Mouse (Mus musculus): ENCODE data around the gene Ptprd. TPM values are rescaled to one million over a fixed set of nuclear protein-coding genes. Genes with fewer than 3 reads are reported as not detected.

Gene Ptprd
- polyA plus RNA-seq, 1 experiment from 2014 or later, result 4.0 TPM

GRCm38 (mm10) chr4:76290484-76290818, 1921.3 kb downstream of the Ptprd start:
- Histone ChIP-seq H3K36me3 (no peaks in the 10 kb centered on the region), H3K27me3 (replicated peaks) (no peaks in the 10 kb centered on the region), H3K4me2 (no peak overlapping the region), H3K27ac (no peak overlapping the region), H3K4me3 (no peak overlapping the region), H3K9ac (no peak overlapping the region), H3K9me3 (replicated peaks) (no peaks in the 10 kb centered on the region), H3K4me1 (no peaks in the 10 kb centered on the region)
- no peak for ATAC-seq
- 83% methylated on average over 1 of the region's 1 CpGs for WGBS (ENCODE audit: insufficient replicate concordance)

GRCm38 (mm10) chr4:76289612-76290483, 1921.9 kb downstream of the Ptprd start:
- WGBS (ENCODE audit: insufficient replicate concordance), result 66% methylated on average over 12 of the region's 12 CpGs
- no peaks in the 10 kb centered on the region for H3K9me3 ChIP-seq (replicated peaks)
- H3K27ac ChIP-seq, result no peak overlapping the region
- no peak overlapping the region for H3K4me3 ChIP-seq
- no peaks in the 10 kb centered on the region for H3K4me1 ChIP-seq
- H3K36me3 ChIP-seq, result no peaks in the 10 kb centered on the region
- no peak for ATAC-seq
- H3K4me2 ChIP-seq, result no peak overlapping the region
- no peaks in the 10 kb centered on the region for H3K27me3 ChIP-seq (replicated peaks)
- no peak overlapping the region for H3K9ac ChIP-seq

GRCm38 (mm10) chr4:76286016-76286415, 1925.7 kb downstream of the Ptprd start:
- 60% methylated on average over 2 of the region's 2 CpGs for WGBS (ENCODE audit: insufficient replicate concordance)
- Histone ChIP-seq H3K9me3 (replicated peaks) (no peaks in the 10 kb centered on the region), H3K4me1 (no peaks in the 10 kb centered on the region), H3K27me3 (replicated peaks) (no peaks in the 10 kb centered on the region), H3K27ac (no peak overlapping the region), H3K36me3 (no peaks in the 10 kb centered on the region), H3K9ac (no peak overlapping the region), H3K4me3 (no peak overlapping the region), H3K4me2 (no peak overlapping the region)
- ATAC-seq, result no peak

- no peak overlapping the region for H3K27ac ChIP-seq
- H3K9me3 ChIP-seq (replicated peaks), result no peaks in the 10 kb centered on the region
- no peak overlapping the region for H3K4me3 ChIP-seq
- no peaks in the 10 kb centered on the region for H3K27me3 ChIP-seq (replicated peaks)
- WGBS (ENCODE audit: insufficient replicate concordance), result 54% methylated on average over 4 of the region's 4 CpGs
- no peak for ATAC-seq
- no peaks in the 10 kb centered on the region for H3K36me3 ChIP-seq
- H3K9ac ChIP-seq, result no peak overlapping the region
- H3K4me1 ChIP-seq, result no peaks in the 10 kb centered on the region
- no peak overlapping the region for H3K4me2 ChIP-seq
Measured at GRCm38 (mm10) chr4:76282886-76283285, 1928.9 kb downstream of the Ptprd start.

GRCm38 (mm10) chr4:76262727-76263126, 1949.0 kb downstream of the Ptprd start:
- 56% methylated on average over 4 of the region's 4 CpGs for WGBS (ENCODE audit: insufficient replicate concordance)
- no peak overlapping the region for H3K4me2 ChIP-seq

GRCm38 (mm10) chr4:76260686-76261085, 1951.1 kb downstream of the Ptprd start:
- ATAC-seq, result no peak
- Histone ChIP-seq H3K9me3 (replicated peaks) (no peaks in the 10 kb centered on the region), H3K4me3 (no peak overlapping the region), H3K36me3 (no peaks in the 10 kb centered on the region), H3K9ac (no peak overlapping the region), H3K4me1 (no peaks in the 10 kb centered on the region), H3K4me2 (no peak overlapping the region), H3K27ac (no peak overlapping the region), H3K27me3 (replicated peaks) (no peaks in the 10 kb centered on the region)
- 76% methylated on average over 1 of the region's 1 CpGs for WGBS (ENCODE audit: insufficient replicate concordance)

More at GRCm38 (mm10) chr4:76262727-76263126, 1949.0 kb downstream of the Ptprd start:
- no peak overlapping the region for H3K9ac ChIP-seq
- H3K27me3 ChIP-seq (replicated peaks), result no peaks in the 10 kb centered on the region
- H3K4me1 ChIP-seq, result no peaks in the 10 kb centered on the region
- H3K27ac ChIP-seq, result no peak overlapping the region
- no peak for ATAC-seq
- no peaks in the 10 kb centered on the region for H3K9me3 ChIP-seq (replicated peaks)
- no peaks in the 10 kb centered on the region for H3K36me3 ChIP-seq
- H3K4me3 ChIP-seq, result no peak overlapping the region

GRCm38 (mm10) chr4:76260286-76260685, 1951.5 kb downstream of the Ptprd start:
- H3K27me3 ChIP-seq (replicated peaks), result no peaks in the 10 kb centered on the region
- H3K9me3 ChIP-seq (replicated peaks), result no peaks in the 10 kb centered on the region
- no peak overlapping the region for H3K27ac ChIP-seq
- no peaks in the 10 kb centered on the region for H3K36me3 ChIP-seq
- ATAC-seq, result no peak
- H3K4me3 ChIP-seq, result no peak overlapping the region
- H3K4me1 ChIP-seq, result no peaks in the 10 kb centered on the region
- no peak overlapping the region for H3K9ac ChIP-seq
- WGBS (ENCODE audit: insufficient replicate concordance), result 61% methylated on average over 3 of the region's 3 CpGs
- H3K4me2 ChIP-seq, result no peak overlapping the region

GRCm38 (mm10) chr4:76259636-76260035, 1952.1 kb downstream of the Ptprd start:
- Histone ChIP-seq H3K9me3 (replicated peaks) (no peaks in the 10 kb centered on the region), H3K4me2 (no peak overlapping the region), H3K4me1 (no peaks in the 10 kb centered on the region), H3K36me3 (no peaks in the 10 kb centered on the region), H3K27me3 (replicated peaks) (no peaks in the 10 kb centered on the region), H3K9ac (no peak overlapping the region), H3K4me3 (no peak overlapping the region), H3K27ac (no peak overlapping the region)
- WGBS (ENCODE audit: insufficient replicate concordance), result 66% methylated on average over 2 of the region's 2 CpGs
- no peak for ATAC-seq

- Histone ChIP-seq H3K9me3 (replicated peaks) (no peaks in the 10 kb centered on the region), H3K9ac (no peak overlapping the region), H3K27me3 (replicated peaks) (no peaks in the 10 kb centered on the region), H3K4me2 (no peak overlapping the region), H3K36me3 (no peaks in the 10 kb centered on the region), H3K4me3 (no peak overlapping the region), H3K27ac (no peak overlapping the region), H3K4me1 (no peaks in the 10 kb centered on the region)
- no peak for ATAC-seq
- 61% methylated on average over 6 of the region's 6 CpGs for WGBS (ENCODE audit: insufficient replicate concordance)
Measured at GRCm38 (mm10) chr4:76244371-76244770, 1967.4 kb downstream of the Ptprd start.

- Histone ChIP-seq H3K27ac (no peak overlapping the region), H3K27me3 (replicated peaks) (no peaks in the 10 kb centered on the region), H3K4me1 (no peaks in the 10 kb centered on the region), H3K4me2 (no peak overlapping the region), H3K4me3 (no peak overlapping the region), H3K36me3 (no peaks in the 10 kb centered on the region), H3K9ac (no peak overlapping the region), H3K9me3 (replicated peaks) (no peaks in the 10 kb centered on the region)
- ATAC-seq, result no peak
Measured at GRCm38 (mm10) chr4:76241542-76241941, 1970.2 kb downstream of the Ptprd start.

GRCm38 (mm10) chr4:76241140-76241539, 1970.6 kb downstream of the Ptprd start:
- Histone ChIP-seq H3K27ac (no peak overlapping the region), H3K36me3 (no peaks in the 10 kb centered on the region), H3K4me1 (no peaks in the 10 kb centered on the region), H3K4me2 (no peak overlapping the region), H3K9ac (no peak overlapping the region), H3K9me3 (replicated peaks) (no peaks in the 10 kb centered on the region), H3K27me3 (replicated peaks) (no peaks in the 10 kb centered on the region), H3K4me3 (no peak overlapping the region)
- 62% methylated on average over 3 of the region's 3 CpGs for WGBS (ENCODE audit: insufficient replicate concordance)
- no peak for ATAC-seq

- Histone ChIP-seq H3K4me2 (no peak overlapping the region), H3K4me1 (no peaks in the 10 kb centered on the region), H3K4me3 (no peak overlapping the region), H3K9me3 (replicated peaks) (no peaks in the 10 kb centered on the region), H3K9ac (no peak overlapping the region), H3K27me3 (replicated peaks) (no peaks in the 10 kb centered on the region), H3K27ac (no peak overlapping the region), H3K36me3 (no peaks in the 10 kb centered on the region)
- WGBS (ENCODE audit: insufficient replicate concordance), result 75% methylated on average over 5 of the region's 5 CpGs
- ATAC-seq, result no peak
Measured at GRCm38 (mm10) chr4:76239063-76239462, 1972.7 kb downstream of the Ptprd start.

GRCm38 (mm10) chr4:76238577-76238976, 1973.2 kb downstream of the Ptprd start:
- no peaks in the 10 kb centered on the region for H3K36me3 ChIP-seq
- no peaks in the 10 kb centered on the region for H3K9me3 ChIP-seq (replicated peaks)
- ATAC-seq, result no peak
- no peaks in the 10 kb centered on the region for H3K27me3 ChIP-seq (replicated peaks)
- H3K9ac ChIP-seq, result no peak overlapping the region
- no peak overlapping the region for H3K27ac ChIP-seq
- H3K4me1 ChIP-seq, result no peaks in the 10 kb centered on the region
- no peak overlapping the region for H3K4me3 ChIP-seq
- H3K4me2 ChIP-seq, result no peak overlapping the region
- WGBS (ENCODE audit: insufficient replicate concordance), result 71% methylated on average over 5 of the region's 5 CpGs
